Mouse (Mus musculus) forebrain, embryonic 15.5 days (tissue): ENCODE data around the gene Abcb7. TPM values are rescaled to one million over a fixed set of nuclear protein-coding genes. Genes with fewer than 3 reads are reported as not detected.
"Not testable (repeated sequence)": the region's sequence is repeated elsewhere in the genome, so short reads cannot be mapped to it uniquely, and the experiment has no call there.

Source experiments
- ATAC-seq: fragments of 200-750 bp; cut with Nextera tagmentation; replicated peaks from 2 replicates; pipeline ENCODE4 v1.8.0; 2017; ENCODE audit warnings: mild to moderate bottlenecking, moderate TSS enrichment, moderate library complexity
- H3K27ac ChIP-seq: fragments of 300-500 bp; sonication (generic); replicated peaks from 2 replicates; pipeline ENCODE4 v1.5.1; 2015; ENCODE audit warnings: mild to moderate bottlenecking, inconsistent platforms
- H3K27me3 ChIP-seq: fragments of 300-500 bp; sonication (generic); 2 replicates; pipeline ENCODE4 v1.6.1; 2015; ENCODE audit warnings: inconsistent platforms
- H3K36me3 ChIP-seq: fragments of 300-500 bp; sonication (generic); 2 replicates; pipeline ENCODE4 v1.6.1; 2015; ENCODE audit warnings: mild to moderate bottlenecking, inconsistent platforms
- H3K4me1 ChIP-seq: fragments of 300-500 bp; sonication (generic); 2 replicates; pipeline ENCODE4 v1.6.1; 2015; ENCODE audit warnings: inconsistent platforms
- H3K4me2 ChIP-seq: fragments of 300-500 bp; sonication (generic); replicated peaks from 2 replicates; pipeline ENCODE4 v1.6.1; 2015; ENCODE audit warnings: mild to moderate bottlenecking, inconsistent platforms
- H3K4me3 ChIP-seq: fragments of 300-500 bp; sonication (generic); 2 replicates; pipeline ENCODE4 v1.5.1; 2015; ENCODE audit warnings: mild to moderate bottlenecking, inconsistent platforms
- H3K9ac ChIP-seq: fragments of 300-500 bp; sonication (generic); replicated peaks from 2 replicates; pipeline ENCODE4 v1.6.1; 2015; ENCODE audit warnings: mild to moderate bottlenecking, inconsistent platforms
- H3K9me3 ChIP-seq: fragments of 300-500 bp; sonication (generic); 2 replicates; pipeline ENCODE4 v1.6.1; 2016; ENCODE audit warnings: inconsistent platforms
- WGBS: fragments of 180-500 bp; shearing (Covaris S2); methylation state at CpG from one replicate; pipeline ENCODE4 v1.1.7; 2015; ENCODE audit warnings: mixed read lengths; 5-methylcytosine and 5-hydroxymethylcytosine counted together
- polyA plus RNA-seq: library from polyadenylated mRNA; unstranded; fragments of >200 nt; fragmentation: Nextera tagmentation; extraction: Ambion mirVana; gene quantifications from 2 replicates; pipeline ENCODE4 v1.2.1, GENCODE M21; 2015

Abcb7 gene
- polyA plus RNA-seq = 9.4 and 9.5 TPM in 2 replicates

DNA sequence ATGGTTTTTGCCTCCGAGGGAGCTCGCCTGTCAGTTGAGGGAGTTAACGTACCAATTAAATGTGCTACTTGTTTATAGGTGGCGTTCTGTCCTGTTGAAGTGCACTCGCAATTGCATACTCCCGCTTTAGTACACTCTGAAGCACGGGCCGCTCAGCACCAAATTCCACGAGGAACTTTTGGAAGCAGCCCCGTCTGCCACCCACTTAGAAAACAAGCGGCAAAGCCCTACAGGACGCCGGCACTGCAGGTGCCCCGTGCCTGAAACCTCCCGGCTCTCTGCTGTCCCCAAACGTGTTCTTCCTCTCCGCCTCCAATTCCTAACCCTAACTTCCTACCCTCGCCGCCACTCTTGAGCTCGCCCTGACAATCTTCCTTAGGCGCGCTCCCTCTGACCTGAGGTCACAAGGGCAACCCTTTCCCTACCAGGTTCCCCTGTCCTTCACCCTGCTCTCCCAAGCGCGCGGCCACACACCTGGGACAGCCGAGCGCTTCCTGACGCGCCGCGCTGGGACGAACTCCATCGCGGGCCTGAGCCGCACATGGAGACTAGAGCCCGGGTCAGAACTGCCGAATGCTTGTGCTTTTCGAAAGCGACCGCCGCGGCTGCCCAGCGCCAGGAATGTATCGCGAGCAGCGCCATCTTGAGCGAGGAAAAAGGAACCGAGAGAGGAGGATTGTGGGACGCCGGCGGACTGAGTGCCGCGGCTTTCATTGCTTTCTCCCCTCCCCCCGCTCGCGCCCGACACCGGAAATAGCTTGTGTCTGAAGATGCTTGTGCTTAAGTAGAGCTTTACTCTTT lies at the start of gene Abcb7:
Gene Abcb7 (minus strand): TSS at position 674 of the 801 bp plus-strand sequence.
- Histone ChIP-seq H3K27ac (peak within 1 kb of the TSS; percentile 95), H3K27me3 (no peaks in the 10 kb centered on the region), H3K36me3 (no peaks in the 10 kb centered on the region), H3K4me3 (peak within 1 kb of the TSS; percentile 76), H3K9ac (peak within 1 kb of the TSS; percentile 77), H3K4me1 (0 out of 2 replicates have a peak, but pooled peaks cover 3% of the 10 kb centered on the region), H3K9me3 (no peaks in the 10 kb centered on the region), H3K4me2 (peak within 1 kb of the TSS; percentile 38)
- ATAC-seq = peak; percentile 97
- 16% methylated on average over 58 of the region's 58 CpGs for WGBS

DNA sequence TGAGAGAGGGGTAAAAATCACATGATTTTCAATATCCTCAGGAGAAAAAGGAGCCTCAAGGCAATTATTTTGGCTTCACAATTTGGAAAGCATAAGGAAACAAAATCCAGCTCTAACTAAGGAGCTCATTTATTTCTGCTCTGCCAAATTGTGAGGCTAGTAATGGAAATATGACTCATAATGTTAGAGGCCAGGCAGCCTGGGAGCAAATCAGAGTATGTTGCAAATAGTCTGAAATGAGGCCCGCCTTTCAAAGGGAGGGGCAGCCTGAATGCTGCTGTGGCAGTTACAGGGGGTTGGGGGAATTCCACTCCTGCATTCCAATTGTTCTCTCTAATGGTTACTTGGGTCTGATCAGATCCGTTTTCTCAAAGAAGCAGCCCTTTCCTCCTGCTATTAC lies 48.1 kb upstream of the Abcb7 start:
- H3K9ac ChIP-seq = no peak overlapping the region
- H3K36me3 ChIP-seq = no peaks in the 10 kb centered on the region
- H3K4me3 ChIP-seq = no peak overlapping the region
- H3K27ac ChIP-seq = no peak overlapping the region
- 39% methylated on average over 2 of the region's 2 CpGs for WGBS
- H3K27me3 ChIP-seq = no peaks in the 10 kb centered on the region
- no peak overlapping the region for H3K4me2 ChIP-seq
- H3K4me1 ChIP-seq = no peaks in the 10 kb centered on the region
- ATAC-seq = no peak
- no peaks in the 10 kb centered on the region for H3K9me3 ChIP-seq

DNA sequence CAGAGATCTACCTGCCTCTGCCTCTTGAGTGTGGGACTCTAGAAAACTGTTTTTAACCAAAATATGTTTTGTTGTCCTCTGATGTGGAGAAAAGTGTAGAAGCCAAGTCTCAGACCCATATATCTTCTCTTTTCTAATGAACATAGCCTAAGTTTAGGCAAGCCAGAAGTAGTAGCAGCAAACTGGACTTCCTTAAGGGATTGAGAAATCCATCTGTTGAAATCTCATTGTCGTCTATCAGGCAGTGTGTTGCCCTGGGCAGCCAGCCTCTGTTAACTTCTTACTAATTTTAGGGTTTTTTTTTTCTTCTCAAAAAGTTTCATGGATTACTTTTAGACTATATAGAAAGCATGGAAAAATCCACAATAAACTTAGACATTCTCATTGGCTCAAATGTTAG lies 38.8 kb upstream of the Abcb7 start:
- Histone ChIP-seq H3K9me3 (no peaks in the 10 kb centered on the region), H3K9ac (no peak overlapping the region), H3K36me3 (no peaks in the 10 kb centered on the region), H3K4me1 (no peaks in the 10 kb centered on the region), H3K27ac (no peak overlapping the region), H3K4me2 (no peak overlapping the region), H3K27me3 (0 out of 2 replicates have a peak, but pooled peaks cover 3% of the 10 kb centered on the region), H3K4me3 (no peak overlapping the region)
- WGBS = 90% methylated on average over 1 of the region's 1 CpGs
- ATAC-seq = no peak

GRCm38 (mm10) chrX:104433456-104433855 lies 19.8 kb upstream of the Abcb7 start:
- H3K36me3 ChIP-seq = no peaks in the 10 kb centered on the region
- H3K4me2 ChIP-seq = no peak overlapping the region
- no peak for ATAC-seq
- H3K27me3 ChIP-seq = no peaks in the 10 kb centered on the region
- WGBS = 33% methylated on average over 1 of the region's 1 CpGs
- no peaks in the 10 kb centered on the region for H3K9me3 ChIP-seq
- H3K4me1 ChIP-seq = no peaks in the 10 kb centered on the region
- H3K9ac ChIP-seq = no peak overlapping the region
- no peak overlapping the region for H3K4me3 ChIP-seq
- H3K27ac ChIP-seq = no peak overlapping the region

GRCm38 (mm10) chrX:104428108-104428507 lies 14.5 kb upstream of the Abcb7 start:
- Histone ChIP-seq H3K36me3 (no peaks in the 10 kb centered on the region), H3K4me3 (no peak overlapping the region), H3K9me3 (no peaks in the 10 kb centered on the region), H3K27me3 (no peaks in the 10 kb centered on the region), H3K27ac (no peak overlapping the region), H3K9ac (no peak overlapping the region), H3K4me1 (no peaks in the 10 kb centered on the region), H3K4me2 (no peak overlapping the region)
- no peak for ATAC-seq
- 90% methylated on average over 3 of the region's 3 CpGs for whole genome bisulfite sequencing

DNA sequence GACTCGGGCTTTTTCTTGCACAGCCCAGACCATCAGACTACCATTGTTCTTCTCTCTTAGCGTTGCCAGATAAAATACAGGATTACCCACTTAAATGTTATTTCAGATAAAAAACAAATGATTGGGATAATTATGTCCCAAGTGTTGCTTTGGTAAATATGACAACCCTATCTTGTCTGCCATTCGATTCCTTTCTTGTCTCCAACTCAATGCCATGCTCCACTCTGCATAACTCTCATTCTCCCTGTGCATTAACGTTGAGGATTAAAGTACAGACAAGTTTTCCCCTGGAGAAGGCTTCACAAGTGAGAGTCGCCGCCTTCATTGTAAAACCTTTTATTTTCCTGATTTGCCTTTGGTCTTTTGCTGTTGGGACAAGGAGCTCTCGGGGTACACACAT lies 339 bp upstream of the Abcb7 start:
- H3K4me3 ChIP-seq = peak overlapping the region; percentile 76
- peak overlapping the region; percentile 95 for H3K27ac ChIP-seq
- ATAC-seq = peak; percentile 53
- H3K36me3 ChIP-seq = no peaks in the 10 kb centered on the region
- peak overlapping the region; percentile 24; the same call in 1 of the 2 replicates for H3K9ac ChIP-seq
- peak overlapping the region; percentile 38 for H3K4me2 ChIP-seq
- no peaks in the 10 kb centered on the region for H3K27me3 ChIP-seq
- WGBS = 40% methylated on average over 7 of the region's 7 CpGs
- 0 out of 2 replicates have a peak, but pooled peaks cover 3% of the 10 kb centered on the region for H3K4me1 ChIP-seq
- H3K9me3 ChIP-seq = no peaks in the 10 kb centered on the region

DNA sequence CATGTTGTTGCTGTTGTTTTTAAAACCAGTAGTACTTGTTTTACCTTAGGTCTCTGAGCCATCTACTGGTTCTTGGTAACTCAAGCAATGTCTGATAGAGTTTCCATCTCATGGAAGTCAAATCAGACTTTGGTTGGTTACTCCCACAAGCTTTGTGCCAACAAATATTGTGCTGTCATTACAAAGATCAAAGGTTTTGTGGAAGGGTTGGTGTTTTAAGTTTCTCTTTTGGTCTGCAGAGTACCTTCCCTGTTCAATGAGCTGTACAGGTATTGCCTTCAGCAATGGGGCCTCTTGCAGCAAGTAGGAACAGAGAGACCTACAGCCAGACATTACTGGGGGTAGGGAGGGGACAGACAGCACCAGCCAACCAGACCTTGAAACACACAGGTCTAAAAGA lies 5.5 kb downstream of the Abcb7 start:
- no peak overlapping the region for H3K4me3 ChIP-seq
- H3K27ac ChIP-seq = no peak overlapping the region
- no peaks in the 10 kb centered on the region for H3K36me3 ChIP-seq
- H3K27me3 ChIP-seq = no peaks in the 10 kb centered on the region
- no peaks in the 10 kb centered on the region for H3K4me1 ChIP-seq
- no peak for ATAC-seq
- no peak overlapping the region for H3K4me2 ChIP-seq
- no peaks in the 10 kb centered on the region for H3K9me3 ChIP-seq
- H3K9ac ChIP-seq = no peak overlapping the region

GRCm38 (mm10) chrX:104402463-104402862 lies 11.2 kb downstream of the Abcb7 start:
- Histone ChIP-seq H3K9me3 (no peaks in the 10 kb centered on the region), H3K27me3 (no peaks in the 10 kb centered on the region), H3K4me1 (no peaks in the 10 kb centered on the region), H3K4me3 (no peak overlapping the region), H3K36me3 (no peaks in the 10 kb centered on the region), H3K27ac (no peak overlapping the region), H3K4me2 (no peak overlapping the region), H3K9ac (no peak overlapping the region)
- no peak for ATAC-seq
- WGBS = 72% methylated on average over 5 of the region's 5 CpGs

GRCm38 (mm10) chrX:104401134-104401533 lies 12.5 kb downstream of the Abcb7 start:
- ATAC-seq = no peak
- H3K36me3 ChIP-seq = no peaks in the 10 kb centered on the region
- no peaks in the 10 kb centered on the region for H3K4me1 ChIP-seq
- no peak overlapping the region for H3K9ac ChIP-seq
- H3K27ac ChIP-seq = no peak overlapping the region
- WGBS = 100% methylated on average over 1 of the region's 1 CpGs
- no peaks in the 10 kb centered on the region for H3K9me3 ChIP-seq
- no peak overlapping the region for H3K4me3 ChIP-seq
- no peaks in the 10 kb centered on the region for H3K27me3 ChIP-seq
- H3K4me2 ChIP-seq = no peak overlapping the region

GRCm38 (mm10) chrX:104397526-104397925 lies 16.1 kb downstream of the Abcb7 start:
- H3K4me2 ChIP-seq = no peak overlapping the region
- ATAC-seq = no peak
- no peak overlapping the region for H3K4me3 ChIP-seq
- H3K27me3 ChIP-seq = no peaks in the 10 kb centered on the region
- no peaks in the 10 kb centered on the region for H3K4me1 ChIP-seq
- H3K9me3 ChIP-seq = no peaks in the 10 kb centered on the region
- H3K9ac ChIP-seq = no peak overlapping the region
- 53% methylated on average over 1 of the region's 1 CpGs for WGBS
- no peak overlapping the region for H3K27ac ChIP-seq
- H3K36me3 ChIP-seq = no peaks in the 10 kb centered on the region

GRCm38 (mm10) chrX:104359686-104360085 lies 54.0 kb downstream of the Abcb7 start:
- H3K4me2 ChIP-seq = no peak overlapping the region
- H3K9ac ChIP-seq = no peak overlapping the region
- ATAC-seq = no peak
- H3K9me3 ChIP-seq = no peaks in the 10 kb centered on the region
- H3K27me3 ChIP-seq = no peaks in the 10 kb centered on the region
- H3K27ac ChIP-seq = no peak overlapping the region
- no peaks in the 10 kb centered on the region for H3K4me1 ChIP-seq
- no peak overlapping the region for H3K4me3 ChIP-seq
- no peaks in the 10 kb centered on the region for H3K36me3 ChIP-seq

- H3K9me3 ChIP-seq = no peaks in the 10 kb centered on the region
These were observed 57.8 kb downstream of the Abcb7 start for GRCm38 (mm10) chrX:104355842-104356241.

DNA sequence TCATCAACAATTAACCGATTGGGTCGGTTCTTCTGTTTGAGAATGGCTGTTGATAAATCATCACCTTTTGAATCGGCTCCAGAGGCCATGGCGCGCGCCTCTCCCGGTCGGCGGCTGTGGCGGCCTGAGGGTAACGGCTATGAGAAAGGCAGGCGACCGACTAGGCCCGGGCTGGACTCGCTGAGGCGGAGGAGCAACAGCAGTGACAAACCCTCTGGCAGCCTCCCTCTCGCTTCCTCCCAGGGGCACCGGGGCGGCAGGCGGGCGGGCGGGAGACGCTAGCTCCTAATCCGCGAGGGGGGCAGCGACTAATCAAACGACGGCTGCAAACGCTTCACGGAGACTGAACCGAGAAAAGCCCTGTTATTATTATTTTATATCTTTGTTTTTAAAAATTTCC lies 65.5 kb downstream of the Abcb7 start:
- H3K36me3 ChIP-seq, H3K27me3 ChIP-seq, H3K4me1 ChIP-seq, H3K9ac ChIP-seq, H3K27ac ChIP-seq, H3K4me2 ChIP-seq, ATAC-seq, H3K4me3 ChIP-seq, H3K9me3 ChIP-seq: not testable (repeated sequence)
- 88% methylated on average over 29 of the region's 31 CpGs for WGBS

More at GRCm38 (mm10) chrX:104355842-104356241, 57.8 kb downstream of the Abcb7 start:
- H3K27me3 ChIP-seq = no peaks in the 10 kb centered on the region
- WGBS = 79% methylated on average over 1 of the region's 1 CpGs
- no peak overlapping the region for H3K4me2 ChIP-seq
- no peak overlapping the region for H3K4me3 ChIP-seq
- H3K27ac ChIP-seq = no peak overlapping the region
- H3K36me3 ChIP-seq = no peaks in the 10 kb centered on the region
- H3K4me1 ChIP-seq = no peaks in the 10 kb centered on the region
- no peak for ATAC-seq
- no peak overlapping the region for H3K9ac ChIP-seq
